Mouse (Mus musculus) common myeloid progenitor, adult 5-6 weeks (primary cell): ENCODE measurements at regions not wholly inside any gene's neighbourhood (a gene's known extent, or its start where the extent isn't known, plus 50 kb on each side); places are given as distances from the start of the nearest gene placed in this dataset.

Experiments used
- ATAC-seq: replicated peaks from 2 replicates; pipeline ENCODE4 v1.8.0; 2016; ENCODE audit warnings: low read depth, mild to moderate bottlenecking, moderate TSS enrichment, inconsistent platforms; ENCODE audit not compliant: poor library complexity, severe bottlenecking

GRCm38 (mm10) chr2:74201608-74202323 lies 290.6 kb upstream of the Atp5g3 start:
- no peak for ATAC-seq

GRCm38 (mm10) chr2:74199550-74199949 lies 288.4 kb upstream of the Atp5g3 start:
- no peak for ATAC-seq

GRCm38 (mm10) chr2:74187963-74188790 lies 277.1 kb upstream of the Atp5g3 start:
- no peak for ATAC-seq

DNA sequence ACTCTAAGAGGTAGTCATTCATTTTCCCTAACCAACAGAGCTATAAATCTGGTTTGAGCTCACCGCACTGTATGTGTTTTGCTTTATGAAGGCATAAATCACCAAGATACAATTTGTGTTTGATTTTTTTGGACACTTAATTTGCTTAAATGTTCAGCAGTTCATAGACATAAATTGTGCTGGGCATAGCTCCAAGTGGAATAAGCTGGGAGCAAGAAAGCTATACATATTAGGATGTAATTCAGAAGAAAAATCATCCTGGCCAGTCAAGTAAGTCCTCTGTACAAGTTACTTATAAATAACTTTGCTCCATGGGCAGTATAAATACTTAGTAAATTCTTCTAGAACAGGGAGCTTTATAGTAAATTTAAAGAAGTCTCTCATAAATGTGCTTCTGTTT lies 267.0 kb upstream of the Atp5g3 start:
- no peak for ATAC-seq

DNA sequence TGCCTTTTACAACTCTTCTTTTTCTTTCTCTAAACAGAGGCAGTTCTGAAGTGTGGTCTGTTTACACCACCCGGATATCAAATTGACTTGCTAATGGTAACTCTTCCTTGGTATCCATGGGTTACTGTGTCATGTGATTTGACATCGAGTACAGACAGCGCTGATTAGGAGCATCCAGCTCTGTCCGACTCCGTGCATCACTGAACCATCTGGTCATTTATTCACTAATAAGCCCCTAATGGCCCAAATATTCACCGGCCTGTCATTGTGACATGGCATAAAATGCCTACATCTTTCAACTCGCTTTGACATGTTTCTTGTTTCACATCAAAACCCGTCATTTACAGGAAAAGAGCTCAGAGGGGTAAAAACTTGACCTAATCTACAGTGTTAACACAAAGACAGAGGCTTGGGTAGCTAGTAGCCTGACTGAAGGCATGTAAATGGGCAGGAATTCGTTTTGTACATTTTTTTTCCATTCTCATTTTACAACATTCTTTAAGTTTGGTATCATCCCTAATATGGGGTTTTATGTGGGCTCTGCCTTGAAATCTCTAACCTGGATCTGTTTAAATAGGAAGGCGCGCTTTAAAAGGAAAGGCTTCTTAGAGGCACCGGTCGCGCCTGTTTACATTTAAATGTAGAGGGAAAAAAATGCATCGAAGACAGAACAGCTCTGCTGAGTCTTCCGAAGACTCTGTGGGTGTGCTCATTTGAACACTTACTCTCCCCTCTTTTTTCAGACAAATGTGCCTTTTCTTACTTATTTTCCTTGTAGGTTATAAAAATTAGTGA lies 257.8 kb upstream of the Atp5g3 start:
- ATAC-seq: no peak

GRCm38 (mm10) chr2:74168307-74168706 lies 257.2 kb upstream of the Atp5g3 start:
- no peak for ATAC-seq

GRCm38 (mm10) chr2:74154062-74154461 lies 242.9 kb upstream of the Atp5g3 start:
- ATAC-seq: no peak

GRCm38 (mm10) chr2:74153247-74153850 lies 242.2 kb upstream of the Atp5g3 start:
- ATAC-seq: no peak

- no peak for ATAC-seq
These were observed 241.6 kb upstream of the Atp5g3 start for GRCm38 (mm10) chr2:74152534-74153246.

DNA sequence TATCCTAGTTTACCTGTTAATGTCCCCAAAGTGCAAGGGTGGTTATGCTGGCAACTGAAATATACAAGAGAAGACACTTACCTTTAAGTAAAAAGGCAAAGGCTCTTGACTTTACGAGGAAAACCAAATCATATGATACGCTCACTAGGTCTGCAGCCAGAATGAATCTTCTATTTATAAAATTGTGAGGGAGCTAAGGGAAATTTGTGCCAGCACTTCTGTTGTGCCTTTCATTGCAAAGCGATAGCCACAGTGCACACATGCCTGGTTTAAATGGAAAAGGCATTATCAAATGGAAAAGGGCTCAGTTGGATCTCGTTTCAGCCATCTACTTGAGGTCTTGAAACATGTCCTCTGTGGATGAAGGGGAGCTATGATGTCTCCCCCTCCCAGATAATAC lies 236.1 kb upstream of the Atp5g3 start:
- no peak for ATAC-seq

- no peak for ATAC-seq
These were observed 225.5 kb upstream of the Atp5g3 start for GRCm38 (mm10) chr2:74136624-74137003.

DNA sequence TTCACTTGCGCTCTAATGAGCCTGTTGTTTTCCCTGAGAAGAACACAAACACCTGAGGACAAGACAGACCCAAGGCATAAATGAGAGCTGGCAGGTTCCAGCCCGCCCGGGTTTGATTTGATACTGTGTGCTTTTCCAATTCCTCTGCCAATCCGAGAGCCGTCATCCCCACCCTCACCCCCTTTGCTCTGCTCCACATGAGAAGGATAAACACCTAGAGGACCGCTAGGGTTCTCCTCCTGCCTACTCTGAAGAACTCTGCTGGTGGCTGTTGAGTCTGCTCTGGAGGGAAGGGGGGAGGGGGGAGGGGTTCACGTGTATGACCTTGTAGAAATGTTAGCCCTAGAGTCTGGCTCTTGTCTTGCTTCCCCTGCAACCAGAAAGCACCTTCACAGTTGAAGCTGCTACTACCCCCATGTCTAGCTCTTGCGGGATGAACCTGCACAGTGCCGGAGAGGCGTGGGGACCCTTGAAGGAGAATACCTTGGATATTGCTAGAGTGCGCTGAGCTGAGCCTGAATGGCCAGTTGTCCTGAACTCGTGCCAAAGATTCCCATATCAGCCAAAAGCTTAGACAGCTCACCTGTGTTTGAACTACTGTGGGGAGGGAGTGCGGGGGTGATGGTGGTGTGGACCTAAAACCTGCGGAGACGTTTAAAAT lies 225.0 kb upstream of the Atp5g3 start:
- no peak for ATAC-seq

DNA sequence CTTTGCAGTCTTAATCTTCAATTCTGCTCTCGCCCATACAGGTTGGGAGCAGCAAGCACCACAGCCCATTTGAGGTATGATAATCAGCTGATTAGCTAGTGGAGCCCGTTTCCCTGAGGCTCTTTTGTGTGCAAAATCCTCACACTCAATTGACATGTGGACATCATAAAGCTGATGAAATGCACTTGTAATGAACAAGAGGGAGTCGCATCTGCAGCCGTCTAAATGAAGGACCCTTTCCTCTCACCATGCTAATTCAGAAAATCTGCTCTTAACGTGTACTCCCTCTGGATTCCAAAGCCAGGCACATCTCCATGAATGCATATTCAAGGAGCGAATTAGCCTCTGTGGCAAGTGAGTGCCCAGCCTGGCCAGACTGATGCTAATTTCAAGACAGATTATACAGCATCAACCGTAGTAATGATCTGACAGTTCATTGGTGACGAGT lies 219.0 kb upstream of the Atp5g3 start:
- ATAC-seq: no peak

DNA sequence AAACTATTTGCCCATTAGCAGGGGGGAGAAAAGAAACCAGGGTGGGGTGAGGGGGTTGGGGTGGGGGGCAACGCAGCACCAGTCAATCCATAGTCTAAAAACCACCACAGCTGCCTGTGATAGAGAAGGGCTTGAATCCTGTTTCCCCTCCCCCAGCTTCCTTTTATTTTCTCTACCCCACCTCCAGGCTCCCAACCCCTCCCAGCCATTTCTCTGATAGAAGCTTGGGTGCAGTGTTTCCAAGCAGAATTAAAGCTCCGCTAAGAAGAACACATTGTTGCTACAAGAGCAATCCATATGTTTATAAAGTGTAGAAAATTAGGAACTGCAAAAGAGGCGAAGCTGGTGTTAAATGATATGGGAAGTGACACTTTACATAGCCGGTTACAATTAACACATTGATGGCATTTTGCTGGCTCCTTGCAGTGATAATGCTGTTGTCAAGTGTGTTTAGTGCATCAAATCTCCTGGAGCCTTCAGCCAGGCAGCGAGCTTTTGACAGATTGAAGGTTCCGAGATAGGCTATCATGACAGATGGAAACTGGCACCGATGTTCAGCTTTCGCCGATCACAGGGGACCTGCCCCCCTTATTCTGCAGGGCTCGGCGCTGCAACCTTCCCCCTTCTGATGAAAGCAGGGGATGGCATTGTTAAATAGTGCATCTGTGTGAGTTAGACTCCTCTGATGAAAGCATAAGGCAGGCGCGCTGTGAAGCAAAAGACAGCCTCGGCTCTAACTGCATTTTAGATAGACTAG lies 217.8 kb upstream of the Atp5g3 start:
- no peak for ATAC-seq

- ATAC-seq: no peak
These were observed 216.0 kb upstream of the Atp5g3 start for GRCm38 (mm10) chr2:74127136-74127535.

DNA sequence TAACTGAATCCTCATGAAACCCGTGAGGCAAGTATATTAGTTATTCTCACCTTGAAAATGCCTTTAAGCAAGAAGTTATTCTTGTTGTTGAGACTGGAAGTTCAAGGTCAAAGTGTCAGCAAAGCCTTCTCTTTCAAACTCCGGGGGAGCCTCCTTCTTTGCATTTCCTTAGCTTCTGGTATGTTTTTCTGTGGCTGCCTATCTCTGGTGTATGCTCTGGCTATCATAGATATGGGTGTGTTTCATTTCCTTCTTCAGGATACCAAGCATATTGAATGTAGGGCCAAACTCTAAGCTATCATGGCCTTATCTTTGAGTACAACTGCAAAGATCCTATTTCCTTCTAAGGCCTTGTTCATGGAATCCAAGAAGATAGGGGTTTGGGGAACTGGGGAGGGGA lies 213.1 kb upstream of the Atp5g3 start:
- no peak for ATAC-seq

DNA sequence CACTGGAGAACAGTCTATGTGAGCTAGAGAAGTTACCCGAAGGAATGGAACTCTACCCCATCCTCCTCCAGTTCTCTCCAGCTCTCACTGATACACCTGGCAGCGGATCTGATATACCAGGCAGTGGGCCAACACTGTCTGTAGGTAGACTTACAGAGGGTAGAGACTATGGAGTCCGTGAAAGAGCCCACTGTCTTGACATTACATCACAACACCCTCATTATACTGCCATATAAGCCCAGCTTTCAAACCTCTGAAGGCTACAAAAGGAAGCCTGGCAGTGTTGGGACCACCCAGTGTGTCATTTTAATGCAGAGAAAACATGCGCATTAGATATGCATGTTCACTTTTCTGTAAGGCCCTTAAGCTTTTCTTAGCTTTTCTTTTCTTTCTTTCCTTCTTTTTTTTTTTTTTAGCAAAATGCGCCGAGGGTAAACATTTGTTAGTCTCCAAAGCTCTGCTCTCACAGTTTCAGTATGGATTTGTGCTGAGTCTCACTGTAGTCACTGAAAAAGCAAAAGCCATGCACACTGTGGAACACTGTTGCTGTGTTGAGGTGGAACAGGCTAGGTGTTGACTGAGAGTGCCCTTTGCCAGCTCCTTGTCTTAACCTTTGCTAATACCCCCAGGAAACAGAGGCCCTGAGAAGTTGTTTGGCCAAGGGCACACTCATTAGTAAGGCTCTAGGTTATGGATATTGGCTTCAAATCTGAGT lies 212.4 kb upstream of the Atp5g3 start:
- no peak for ATAC-seq

GRCm38 (mm10) chr2:74122937-74123336 lies 211.8 kb upstream of the Atp5g3 start:
- ATAC-seq: no peak
